Mouse (Mus musculus) ES-E14 (cell line): ENCODE results near the gene Abca13.

Experiments used
- HCFC1 ChIP-seq: IDR thresholded peaks from 2 replicates; pipeline ENCODE4 v1.6.1; 2012; ENCODE audit warnings: low read length, inconsistent platforms, borderline replicate concordance; ENCODE audit not compliant: insufficient read depth
- MAFK ChIP-seq: IDR thresholded peaks from 2 replicates; pipeline ENCODE4 v1.6.1; 2014; ENCODE audit warnings: mild to moderate bottlenecking, low read depth, low read length, inconsistent platforms; ENCODE audit not compliant: insufficient read depth

DNA sequence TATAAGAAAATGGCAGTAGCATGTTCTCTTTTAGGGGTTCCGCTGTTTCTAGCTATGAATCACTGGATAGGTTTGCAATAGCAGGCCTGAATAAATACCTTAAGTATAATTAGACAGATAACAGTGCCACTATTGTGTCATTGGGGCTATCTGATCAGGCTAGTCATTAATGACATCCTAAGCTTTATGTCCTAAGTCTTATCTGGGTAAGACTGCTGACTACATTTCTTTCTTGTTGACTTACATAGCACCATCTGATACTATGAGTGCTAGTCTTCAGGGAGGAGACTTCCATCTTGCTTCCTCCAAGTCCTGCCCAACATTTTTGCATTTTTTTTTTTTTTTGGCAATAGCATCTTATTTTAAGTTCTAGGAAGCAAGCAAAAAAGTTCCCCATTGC lies 434.1 kb downstream of the Abca13 start:
- no peak for TF ChIP-seq HCFC1
- TF ChIP-seq MAFK, result no peak
